Mouse (Mus musculus) heart, postnatal 0 days (tissue): Measurements from ENCODE around the gene Elp4.

Source experiments
- CTCF ChIP-seq: IDR thresholded peaks from 2 replicates; pipeline ENCODE4 v1.5.1; 2016; ENCODE audit warnings: antibody characterized with exemption, control low read depth, low read depth
- EP300 ChIP-seq: IDR thresholded peaks from 2 replicates; pipeline ENCODE4 v1.6.1; 2016; ENCODE audit warnings: antibody characterized with exemption, low read depth

DNA sequence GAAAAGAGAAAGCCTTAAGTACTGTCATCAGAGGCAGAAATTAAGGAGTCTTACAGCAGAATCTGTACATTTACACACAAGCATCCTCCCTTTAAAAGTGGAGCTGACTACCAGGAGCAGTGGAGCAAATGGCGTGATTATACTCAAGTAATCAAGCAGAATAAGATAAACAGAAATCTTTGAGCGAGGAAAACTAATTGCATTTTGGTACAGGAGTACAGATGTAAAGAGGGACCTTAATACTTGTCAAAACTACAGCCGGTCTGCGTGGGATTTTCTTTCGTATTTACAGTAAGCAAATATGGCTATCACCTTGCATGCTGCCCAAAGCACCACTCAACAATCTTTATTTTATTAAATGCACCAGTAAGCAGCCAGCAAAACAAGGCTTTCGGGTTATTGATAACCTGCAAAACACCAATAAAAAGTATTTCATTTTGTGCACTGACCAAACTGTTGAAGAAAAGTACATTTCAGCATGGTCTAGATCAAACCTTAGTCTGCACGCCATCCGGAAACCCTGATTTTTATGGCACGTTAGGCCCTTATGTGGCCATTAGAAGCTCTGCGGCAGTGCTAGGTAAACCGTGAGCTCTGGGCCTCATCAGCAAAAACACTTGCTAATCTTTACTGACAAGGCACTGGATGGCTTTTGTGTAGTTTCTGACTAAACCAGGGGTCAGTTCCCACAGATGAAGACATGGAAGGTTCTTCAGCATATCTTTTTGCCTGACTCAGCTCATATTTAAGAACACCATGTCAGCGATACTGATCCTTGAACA, 111.8 kb downstream of the Elp4 start:
- TF ChIP-seq CTCF (no peak), EP300 (no peak)
